Mouse (Mus musculus) liver, postnatal 0 days (tissue): ENCODE measurements around the gene Fam210b. TPM values are rescaled to one million over a fixed set of nuclear protein-coding genes. Genes with fewer than 3 reads are reported as not detected.

Experiments
- ATAC-seq: fragments of 200-750 bp; cut with Nextera tagmentation; 2 replicates; pipeline ENCODE4 v1.8.0; 2017; ENCODE audit warnings: mild to moderate bottlenecking, moderate library complexity
- DNase-seq: peaks from one replicate; pipeline ENCODE4 v3.0.0-alpha.2; 2016
- H3K27ac ChIP-seq: fragments of 300-500 bp; sonication (generic); 2 replicates; pipeline ENCODE4 v1.5.1; 2014; ENCODE audit warnings: antibody characterized with exemption, moderate library complexity, mild to moderate bottlenecking, low read depth
- H3K27me3 ChIP-seq: fragments of 300-500 bp; sonication (generic); 2 replicates; pipeline ENCODE4 v1.6.1; 2014; ENCODE audit warnings: low read length, control low read depth, mixed read lengths; ENCODE audit not compliant: insufficient read depth
- H3K36me3 ChIP-seq: fragments of 300-500 bp; sonication (generic); replicated peaks from 2 replicates; pipeline ENCODE4 v1.6.1; 2014; ENCODE audit warnings: mild to moderate bottlenecking, control low read depth, low read length, moderate library complexity, mixed read lengths; ENCODE audit not compliant: insufficient read depth
- H3K4me1 ChIP-seq: fragments of 300-500 bp; sonication (generic); 2 replicates; pipeline ENCODE4 v1.6.1; 2014; ENCODE audit warnings: antibody characterized with exemption, mild to moderate bottlenecking, control low read depth; ENCODE audit not compliant: insufficient read depth
- H3K4me2 ChIP-seq: fragments of 300-500 bp; sonication (generic); 2 replicates; pipeline ENCODE4 v1.6.1; 2014; ENCODE audit warnings: low read depth, mild to moderate bottlenecking, low read length, moderate library complexity, mixed read lengths
- H3K4me3 ChIP-seq: fragments of 300-500 bp; sonication (generic); 2 replicates; pipeline ENCODE4 v1.5.1; 2014; ENCODE audit warnings: low read depth, low read length
- H3K9ac ChIP-seq: fragments of 300-500 bp; sonication (generic); replicated peaks from 2 replicates; pipeline ENCODE4 v1.6.1; 2014; ENCODE audit warnings: mild to moderate bottlenecking, moderate library complexity
- H3K9me3 ChIP-seq: fragments of 300-500 bp; sonication (generic); 2 replicates; pipeline ENCODE4 v1.6.1; 2016; ENCODE audit warnings: mild to moderate bottlenecking, control low read depth, low read length, mixed read lengths
- CTCF ChIP-seq: sonication (generic); IDR thresholded peaks from 2 replicates; pipeline ENCODE4 v1.5.1; 2016; ENCODE audit warnings: antibody characterized with exemption, low read depth
- EP300 ChIP-seq: IDR thresholded peaks from 2 replicates; pipeline ENCODE4 v1.6.1; 2016; ENCODE audit warnings: antibody characterized with exemption, low read depth, mild to moderate bottlenecking
- WGBS: fragments of 180-500 bp; shearing (Covaris S2); extraction: QIAGEN DNeasy Blood & Tissue Kit; methylation state at CpG from one replicate; pipeline ENCODE4 v1.1.7; 2014; ENCODE audit not compliant: insufficient replicate concordance; 5-methylcytosine and 5-hydroxymethylcytosine counted together
- polyA plus RNA-seq: library from polyadenylated mRNA; unstranded; fragments of >200 nt; fragmentation: Nextera tagmentation; extraction: Ambion mirVana; gene quantifications from 2 replicates; pipeline ENCODE4 v1.2.1, GENCODE M21; 2015

Fam210b gene
- polyA plus RNA-seq, 1 experiment from 2014 or later = 81.2 TPM

DNA sequence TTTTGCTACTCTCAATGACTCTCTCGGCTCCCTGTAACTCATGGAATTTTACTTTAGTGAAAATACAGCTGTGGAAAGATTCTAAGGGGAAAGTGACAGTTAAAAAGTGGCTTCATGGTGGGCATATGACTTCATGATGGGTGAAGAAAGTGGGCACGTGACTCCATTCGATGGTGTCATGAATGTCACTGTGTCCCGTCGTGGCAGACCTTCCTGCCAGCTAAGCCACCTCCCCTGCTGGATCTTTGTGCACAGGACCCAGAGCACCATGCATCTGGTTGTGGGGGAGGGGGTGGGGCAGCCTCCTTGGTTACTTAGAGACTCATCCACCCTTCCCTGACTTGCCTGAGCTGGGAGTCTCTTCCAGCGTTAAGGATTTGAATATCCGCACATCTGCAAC is 58.9 kb downstream of the Fam210b start:
- TF ChIP-seq EP300 (no peak), CTCF (no peak)
- Histone ChIP-seq H3K27me3 (no peaks in the 10 kb centered on the region), H3K4me2 (no peak overlapping the region), H3K9ac (no peak overlapping the region), H3K4me1 (peaks cover 17% of the 10 kb centered on the region), H3K4me3 (no peak overlapping the region), H3K27ac (no peak overlapping the region), H3K9me3 (no peaks in the 10 kb centered on the region), H3K36me3 (no peaks in the 10 kb centered on the region)
- no peak for DNase-seq
- 61% methylated on average over 7 of the region's 7 CpGs for WGBS
- no peak for ATAC-seq

DNA sequence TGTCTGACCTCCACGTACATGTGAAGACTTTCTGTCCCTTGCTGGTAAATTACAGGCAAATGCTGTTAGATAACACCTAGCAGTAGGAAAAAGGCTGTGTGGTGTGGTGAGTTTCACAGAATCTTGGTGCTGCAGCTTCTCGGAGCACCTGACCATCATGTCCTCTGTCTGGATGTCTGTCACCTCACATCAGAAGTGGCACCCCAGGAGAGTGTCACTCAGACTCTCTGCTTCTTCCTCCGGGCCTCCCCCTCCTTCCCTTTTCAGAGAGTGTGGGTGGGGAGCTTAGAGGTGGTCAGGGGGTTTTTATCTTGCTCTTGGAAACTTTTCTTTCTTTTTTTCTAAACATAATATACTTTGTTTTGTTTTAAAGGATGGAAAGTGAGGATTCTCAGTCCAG is 59.6 kb downstream of the Fam210b start:
- Histone ChIP-seq H3K27ac (no peak overlapping the region), H3K36me3 (no peaks in the 10 kb centered on the region), H3K9me3 (no peaks in the 10 kb centered on the region), H3K9ac (no peak overlapping the region), H3K4me2 (no peak overlapping the region), H3K27me3 (no peaks in the 10 kb centered on the region), H3K4me1 (peaks cover 16% of the 10 kb centered on the region), H3K4me3 (no peak overlapping the region)
- 57% methylated on average over 3 of the region's 3 CpGs for WGBS
- ATAC-seq (no peak), DNase-seq (no peak)
- TF ChIP-seq EP300 (no peak), CTCF (no peak)

Other genes with a start within 250 kb of the Fam210b start
- not detected in 2 replicates for gene Mc3r, start 97.1 kb upstream of the Fam210b start, polyA plus RNA-seq
- gene Aurka, start 25.0 kb downstream of the Fam210b start, polyA plus RNA-seq = 41.4 and 45.4 TPM in 2 replicates
- gene Cstf1, start 25.1 kb downstream of the Fam210b start, polyA plus RNA-seq = 16.2 and 17.1 TPM in 2 replicates
- 0.59 and 0.72 TPM in 2 replicates for gene Cass4, start 48.2 kb downstream of the Fam210b start, polyA plus RNA-seq
- 62.4 and 68.5 TPM in 2 replicates for gene Rtf2, start 95.0 kb downstream of the Fam210b start, polyA plus RNA-seq
- 0.25 and 0.40 TPM in 2 replicates for gene Gcnt7, start 113.0 kb downstream of the Fam210b start, polyA plus RNA-seq
- not detected in 2 replicates for gene Fam209, start 127.0 kb downstream of the Fam210b start, polyA plus RNA-seq
- gene Tfap2c, start 204.0 kb downstream of the Fam210b start, polyA plus RNA-seq = not detected in 2 replicates